Mouse (Mus musculus): ENCODE data around the gene Qsox2. TPM values are rescaled to one million over a fixed set of nuclear protein-coding genes. Genes with fewer than 3 reads are reported as not detected.

Qsox2 gene
- polyA plus RNA-seq, 1 experiment from 2014 or later = 10.7 TPM

DNA sequence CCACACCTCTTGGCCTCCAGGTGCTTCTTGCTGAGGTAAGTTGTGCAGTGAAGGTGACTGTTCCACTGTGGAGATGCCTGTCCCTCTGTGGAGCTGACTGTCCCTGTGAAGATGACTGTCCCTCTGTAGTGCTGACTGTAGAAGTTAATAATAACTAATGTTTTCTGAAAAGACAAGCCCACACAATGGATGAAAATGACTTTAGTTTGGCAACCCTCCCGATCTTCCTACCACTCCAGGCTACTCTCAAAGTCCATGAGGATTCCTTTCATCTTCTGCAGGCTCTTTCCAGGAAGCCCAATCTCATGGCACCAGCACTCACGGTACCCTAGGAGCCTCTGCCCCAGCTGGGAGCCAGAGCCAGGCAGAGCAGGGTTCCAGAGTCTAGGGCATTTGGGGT lies 66.9 kb downstream of the Qsox2 start:
- Histone ChIP-seq H3K4me3 (ENCODE audit: low read depth, low read length) (no peak overlapping the region), H3K27me3 (ENCODE audit: control insufficient read depth, insufficient read depth, low read length) (no peaks in the 10 kb centered on the region), H3K27ac (replicated peaks) (no peak overlapping the region), H3K9ac (ENCODE audit: low read length) (no peak overlapping the region), H3K9me3 (ENCODE audit: control insufficient read depth, low read length) (no peaks in the 10 kb centered on the region), H3K4me2 (replicated peaks; ENCODE audit: low read depth) (no peak overlapping the region), H3K36me3 (ENCODE audit: control insufficient read depth, insufficient read depth, low read length) (no peaks in the 10 kb centered on the region), H3K4me1 (replicated peaks; ENCODE audit: control insufficient read depth, insufficient read depth) (no peaks in the 10 kb centered on the region)
- ATAC-seq (ENCODE audit: low FRiP score, low TSS enrichment) = no peak
- TF ChIP-seq CTCF (IDR thresholded peaks at IDR 0.05; ENCODE audit: low read depth) (no peak), EP300 (optimal IDR thresholded peaks at IDR 0.05) (no peak)
- WGBS = 56% methylated on average over 2 of the region's 2 CpGs
- no peak for DNase-seq (ENCODE audit: low spot score)

DNA sequence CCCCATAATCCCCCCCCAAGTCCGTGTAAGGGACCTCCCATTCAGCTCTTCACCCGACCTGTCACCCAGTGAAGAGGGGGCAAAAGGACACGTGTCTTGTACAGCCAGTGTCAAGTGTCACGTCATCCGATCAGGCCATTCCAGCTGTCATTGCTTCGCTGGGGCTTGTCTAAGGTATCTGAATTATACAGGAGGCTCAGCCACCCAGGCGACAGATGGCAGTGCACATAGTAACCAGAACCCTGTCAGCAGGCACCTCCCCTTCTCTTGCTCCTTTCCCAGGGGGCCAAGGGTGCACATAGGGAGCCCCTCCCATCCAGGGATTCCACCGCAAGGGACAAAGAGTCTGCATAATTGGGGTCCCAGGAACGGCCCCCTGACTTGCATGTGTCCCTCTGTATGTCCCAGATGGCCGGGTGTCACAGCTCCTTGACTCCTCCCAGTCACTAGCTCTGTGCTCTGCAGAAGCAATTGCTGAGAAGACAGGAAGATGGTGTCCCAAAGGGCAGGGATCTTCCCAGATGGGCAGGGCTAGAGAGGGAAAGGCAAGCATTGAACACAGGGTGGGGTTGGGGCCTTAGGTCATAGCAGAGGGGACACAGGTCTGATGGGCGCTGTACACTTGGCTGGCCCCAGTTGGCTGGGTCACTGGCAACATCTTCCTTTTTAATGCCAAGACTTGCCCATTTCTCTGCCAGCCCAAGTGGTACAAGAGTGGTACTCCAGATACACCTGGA lies 68.3 kb downstream of the Qsox2 start:
- no peaks in the 10 kb centered on the region for H3K4me1 ChIP-seq (replicated peaks; ENCODE audit: control insufficient read depth, insufficient read depth)
- no peaks in the 10 kb centered on the region for H3K9me3 ChIP-seq (ENCODE audit: control insufficient read depth, low read length)
- DNase-seq (ENCODE audit: low spot score) (no peak), ATAC-seq (ENCODE audit: low FRiP score, low TSS enrichment) (0 out of 2 replicates have a peak, but pooled peaks have one; percentile 36)
- no peaks in the 10 kb centered on the region for H3K36me3 ChIP-seq (ENCODE audit: control insufficient read depth, insufficient read depth, low read length)
- TF ChIP-seq EP300 (optimal IDR thresholded peaks at IDR 0.05) = no peak
- no peak for TF ChIP-seq CTCF (IDR thresholded peaks at IDR 0.05; ENCODE audit: low read depth)
- no peak overlapping the region for H3K4me3 ChIP-seq (ENCODE audit: low read depth, low read length)
- H3K27me3 ChIP-seq (ENCODE audit: control insufficient read depth, insufficient read depth, low read length) = no peaks in the 10 kb centered on the region
- H3K4me2 ChIP-seq (replicated peaks; ENCODE audit: low read depth) = no peak overlapping the region
- H3K27ac ChIP-seq (replicated peaks) = no peak overlapping the region
- no peak overlapping the region for H3K9ac ChIP-seq (ENCODE audit: low read length)
- WGBS = 28% methylated on average over 11 of the region's 11 CpGs

DNA sequence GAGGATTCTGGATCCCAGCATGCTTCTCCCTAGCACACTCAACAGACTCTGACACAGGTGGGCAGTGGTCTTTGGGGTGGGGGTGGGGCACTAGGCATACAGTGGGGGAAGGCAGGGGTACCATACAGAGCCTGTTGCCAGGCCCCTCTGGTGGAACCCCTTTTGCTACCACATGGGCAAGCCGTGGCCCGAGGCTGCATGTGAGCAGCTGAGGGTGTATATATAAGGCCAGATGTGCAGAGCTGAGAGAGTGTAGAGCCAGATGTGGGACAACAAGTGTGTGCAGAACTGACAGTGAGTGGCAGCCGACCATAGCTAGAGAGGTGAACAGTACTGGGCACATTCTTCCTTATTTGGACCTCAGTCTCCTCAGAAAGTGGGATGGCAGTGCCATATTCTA lies 70.4 kb downstream of the Qsox2 start:
- ATAC-seq (ENCODE audit: low FRiP score, low TSS enrichment) (no peak), DNase-seq (ENCODE audit: low spot score) (no peak)
- no peak for TF ChIP-seq CTCF (IDR thresholded peaks at IDR 0.05; ENCODE audit: low read depth)
- TF ChIP-seq EP300 (optimal IDR thresholded peaks at IDR 0.05) = no peak
- Histone ChIP-seq H3K9me3 (ENCODE audit: control insufficient read depth, low read length) (no peaks in the 10 kb centered on the region), H3K9ac (ENCODE audit: low read length) (no peak overlapping the region), H3K4me2 (replicated peaks; ENCODE audit: low read depth) (no peak overlapping the region), H3K36me3 (ENCODE audit: control insufficient read depth, insufficient read depth, low read length) (no peaks in the 10 kb centered on the region), H3K27me3 (ENCODE audit: control insufficient read depth, insufficient read depth, low read length) (no peaks in the 10 kb centered on the region), H3K4me1 (replicated peaks; ENCODE audit: control insufficient read depth, insufficient read depth) (no peaks in the 10 kb centered on the region), H3K4me3 (ENCODE audit: low read depth, low read length) (no peak overlapping the region), H3K27ac (replicated peaks) (no peak overlapping the region)
- WGBS = 57% methylated on average over 3 of the region's 3 CpGs

Other genes with a start within 250 kb of the Qsox2 start
- 47.7 and 49.1 TPM in 2 replicates for gene Ubac1, start 215.8 kb downstream of the Qsox2 start, polyA plus RNA-seq (2015; fragmentation: Nextera tagmentation; extraction: Ambion mirVana)
- gene Nacc2, start 114.3 kb downstream of the Qsox2 start, polyA plus RNA-seq (2015; fragmentation: Nextera tagmentation; extraction: Ambion mirVana) = 12.6 and 13.3 TPM in 2 replicates
- gene Lhx3, start 29.2 kb downstream of the Qsox2 start, polyA plus RNA-seq (2015; fragmentation: Nextera tagmentation; extraction: Ambion mirVana) = not detected in 2 replicates
- gene Ccdc187, start 57.0 kb upstream of the Qsox2 start, polyA plus RNA-seq (2015; fragmentation: Nextera tagmentation; extraction: Ambion mirVana) = 0.21 and 0.40 TPM in 2 replicates
- gene Gpsm1, start 78.0 kb upstream of the Qsox2 start, polyA plus RNA-seq (2015; fragmentation: Nextera tagmentation; extraction: Ambion mirVana) = 20.4 and 20.9 TPM in 2 replicates
- 15.1 and 16.6 TPM in 2 replicates for gene Dnlz, start 114.6 kb upstream of the Qsox2 start, polyA plus RNA-seq (2015; fragmentation: Nextera tagmentation; extraction: Ambion mirVana)
- gene Card9, start 123.4 kb upstream of the Qsox2 start, polyA plus RNA-seq (2015; fragmentation: Nextera tagmentation; extraction: Ambion mirVana) = 0.51 and 0.55 TPM in 2 replicates
- gene Snapc4, start 143.1 kb upstream of the Qsox2 start, polyA plus RNA-seq (2015; fragmentation: Nextera tagmentation; extraction: Ambion mirVana) = 7.4 and 9.5 TPM in 2 replicates
- gene Entr1, start 151.8 kb upstream of the Qsox2 start, polyA plus RNA-seq (2015; fragmentation: Nextera tagmentation; extraction: Ambion mirVana) = 52.6 and 58.9 TPM in 2 replicates
- 53.3 and 55.4 TPM in 2 replicates for gene Pmpca, start 151.8 kb upstream of the Qsox2 start, polyA plus RNA-seq (2015; fragmentation: Nextera tagmentation; extraction: Ambion mirVana)
- 6.3 and 7.7 TPM in 2 replicates for gene Inpp5e, start 171.7 kb upstream of the Qsox2 start, polyA plus RNA-seq (2015; fragmentation: Nextera tagmentation; extraction: Ambion mirVana)
- 10.6 and 11.7 TPM in 2 replicates for gene Sec16a, start 207.7 kb upstream of the Qsox2 start, polyA plus RNA-seq (2015; fragmentation: Nextera tagmentation; extraction: Ambion mirVana)